Mouse (Mus musculus): ENCODE measurements around the gene Wnt9a. TPM values are rescaled to one million over a fixed set of nuclear protein-coding genes. Genes with fewer than 3 reads are reported as not detected.
A peak's percentile ranks its signal among the peaks of the same experiment; 100 is the strongest.
"Not testable (repeated sequence)": the region's sequence is repeated elsewhere in the genome, so short reads cannot be mapped to it uniquely, and the experiment has no call there.

The Wnt9a gene
- polyA plus RNA-seq, 1 experiment from 2014 or later = 1.4 TPM

DNA sequence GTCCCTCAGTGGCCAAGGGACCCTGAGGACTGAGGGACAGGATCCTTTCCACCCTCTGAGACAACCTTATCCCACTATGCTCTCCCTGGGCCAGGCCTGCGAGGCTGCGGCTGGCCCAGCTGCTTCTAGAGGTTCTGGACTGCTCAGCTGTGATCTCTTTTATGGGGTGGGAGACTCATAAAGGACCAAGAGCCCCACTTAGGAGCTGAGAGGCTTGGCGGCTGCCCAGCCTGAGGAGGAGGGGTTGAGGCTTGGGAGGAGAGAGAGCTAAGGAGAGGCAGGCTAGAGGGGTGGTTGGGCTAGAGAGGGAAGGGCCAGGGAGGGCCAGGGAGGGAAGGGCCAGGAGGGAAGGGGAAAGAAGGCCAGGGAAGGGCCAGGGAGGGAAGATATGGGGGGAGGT, 57.7 kb downstream of the Wnt9a start:
- ATAC-seq = no peak

DNA sequence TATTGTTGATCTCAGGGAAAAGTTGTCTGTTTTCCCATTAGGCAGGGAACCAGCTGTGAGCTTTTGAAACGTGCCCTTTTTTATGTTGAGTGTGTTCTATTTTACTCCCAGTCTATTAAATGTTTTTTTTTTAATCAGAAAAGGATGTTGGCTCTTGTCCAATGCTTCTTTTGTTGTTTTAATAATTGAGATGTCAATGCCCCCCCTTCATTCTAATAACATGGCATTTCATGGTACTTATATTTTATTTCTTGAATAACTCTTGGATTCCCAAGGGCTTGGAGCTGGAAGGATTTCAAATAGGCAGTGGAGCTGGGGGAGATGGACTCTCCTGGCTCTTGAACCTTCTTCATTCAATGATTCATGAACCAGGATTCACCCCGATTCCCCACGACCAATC, 59.3 kb downstream of the Wnt9a start:
- Histone ChIP-seq H3K4me2 (ENCODE audit: low read length) (no peak overlapping the region), H3K9me3 (replicated peaks; ENCODE audit: control insufficient read depth, low read length) (no peaks in the 10 kb centered on the region), H3K27ac (ENCODE audit: low read depth, low read length) (peak overlapping the region; percentile 6; the same call in 1 of the 2 replicates), H3K36me3 (ENCODE audit: control insufficient read depth, insufficient read depth, low read length) (no peaks in the 10 kb centered on the region), H3K4me3 (ENCODE audit: low read depth, low read length) (no peak overlapping the region), H3K4me1 (ENCODE audit: control insufficient read depth, insufficient read depth, low read length) (0 out of 2 replicates have a peak, but pooled peaks cover 7% of the 10 kb centered on the region), H3K27me3 (replicated peaks; ENCODE audit: control insufficient read depth, insufficient read depth, low read length) (no peaks in the 10 kb centered on the region), H3K9ac (ENCODE audit: low read length) (no peak overlapping the region)
- ATAC-seq (no peak), DNase-seq (ENCODE audit: low spot score) (peak; percentile 56)
- 33% methylated on average over 3 of the region's 3 CpGs for WGBS

More for the DNA sequence above, 57.7 kb downstream of the Wnt9a start:
- Histone ChIP-seq H3K4me2 (ENCODE audit: low read length) (no peak overlapping the region), H3K9ac (ENCODE audit: low read length) (no peak overlapping the region), H3K4me1 (ENCODE audit: control insufficient read depth, insufficient read depth, low read length) (0 out of 2 replicates have a peak, but pooled peaks cover 7% of the 10 kb centered on the region), H3K4me3 (ENCODE audit: low read depth, low read length) (no peak overlapping the region), H3K36me3 (ENCODE audit: control insufficient read depth, insufficient read depth, low read length) (no peaks in the 10 kb centered on the region), H3K27me3 (replicated peaks; ENCODE audit: control insufficient read depth, insufficient read depth, low read length) (no peaks in the 10 kb centered on the region), H3K27ac (ENCODE audit: low read depth, low read length) (no peak overlapping the region), H3K9me3 (replicated peaks; ENCODE audit: control insufficient read depth, low read length) (no peaks in the 10 kb centered on the region)
- 48% methylated on average over 3 of the region's 3 CpGs for whole genome bisulfite sequencing
- DNase-seq (ENCODE audit: low spot score) = peak; percentile 44

DNA sequence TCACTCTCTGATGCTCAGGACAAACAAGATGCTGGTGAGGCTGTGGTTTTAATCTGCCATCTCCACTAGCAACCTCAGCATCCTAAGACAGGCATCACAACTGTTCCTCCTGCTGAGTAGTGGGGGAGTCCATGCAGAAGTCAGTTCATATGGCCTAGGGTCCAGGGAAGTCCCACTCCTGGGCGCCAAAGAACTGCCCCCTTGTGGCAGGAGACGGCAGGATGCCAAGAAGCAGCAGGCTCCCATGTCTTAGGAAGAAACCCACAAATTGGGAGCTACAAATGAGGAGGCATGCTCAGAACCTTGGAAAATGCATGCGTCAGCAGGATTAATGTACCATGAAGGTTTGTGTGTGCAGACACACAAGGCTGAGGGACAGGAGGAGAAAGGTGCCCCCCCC, 59.9 kb downstream of the Wnt9a start:
- ATAC-seq (no peak), DNase-seq (ENCODE audit: low spot score) (peak; percentile 31)
- H3K4me1 ChIP-seq (ENCODE audit: control insufficient read depth, insufficient read depth, low read length) = 0 out of 2 replicates have a peak, but pooled peaks cover 7% of the 10 kb centered on the region
- H3K36me3 ChIP-seq (ENCODE audit: control insufficient read depth, insufficient read depth, low read length) = no peaks in the 10 kb centered on the region
- H3K4me2 ChIP-seq (ENCODE audit: low read length) = no peak overlapping the region
- no peaks in the 10 kb centered on the region for H3K9me3 ChIP-seq (replicated peaks; ENCODE audit: control insufficient read depth, low read length)
- H3K27me3 ChIP-seq (replicated peaks; ENCODE audit: control insufficient read depth, insufficient read depth, low read length) = no peaks in the 10 kb centered on the region
- no peak overlapping the region for H3K4me3 ChIP-seq (ENCODE audit: low read depth, low read length)
- H3K27ac ChIP-seq (ENCODE audit: low read depth, low read length) = peak overlapping the region; percentile 6; the same call in 1 of the 2 replicates
- WGBS = 24% methylated on average over 3 of the region's 3 CpGs
- no peak overlapping the region for H3K9ac ChIP-seq (ENCODE audit: low read length)

DNA sequence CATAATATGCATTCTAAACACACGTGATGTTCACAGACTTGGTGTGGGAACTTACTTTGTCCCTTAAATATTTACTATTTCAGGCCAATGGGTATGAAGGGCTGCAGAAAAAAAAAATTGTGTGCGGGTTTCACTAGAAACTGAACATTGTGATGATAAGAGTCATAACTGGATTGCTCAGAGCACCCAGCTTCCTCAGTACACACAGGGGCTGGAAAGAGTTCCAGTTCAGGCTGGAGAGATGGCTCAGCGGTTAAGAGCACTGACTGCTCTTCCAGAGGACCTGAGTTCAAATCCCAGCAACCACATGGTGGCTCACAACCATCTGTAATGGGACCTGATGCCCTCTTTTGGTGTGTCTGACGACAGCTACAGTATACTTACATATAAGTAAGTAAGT, 61.2 kb downstream of the Wnt9a start:
- not testable (repeated sequence) for H3K4me3 ChIP-seq (ENCODE audit: low read depth, low read length); H3K9ac ChIP-seq (ENCODE audit: low read length); H3K36me3 ChIP-seq (ENCODE audit: control insufficient read depth, insufficient read depth, low read length); H3K4me1 ChIP-seq (ENCODE audit: control insufficient read depth, insufficient read depth, low read length); H3K27ac ChIP-seq (ENCODE audit: low read depth, low read length); H3K27me3 ChIP-seq (replicated peaks; ENCODE audit: control insufficient read depth, insufficient read depth, low read length); H3K9me3 ChIP-seq (replicated peaks; ENCODE audit: control insufficient read depth, low read length); H3K4me2 ChIP-seq (ENCODE audit: low read length); ATAC-seq; DNase-seq (ENCODE audit: low spot score)
- 90% methylated on average over 4 of the region's 4 CpGs for WGBS

DNA sequence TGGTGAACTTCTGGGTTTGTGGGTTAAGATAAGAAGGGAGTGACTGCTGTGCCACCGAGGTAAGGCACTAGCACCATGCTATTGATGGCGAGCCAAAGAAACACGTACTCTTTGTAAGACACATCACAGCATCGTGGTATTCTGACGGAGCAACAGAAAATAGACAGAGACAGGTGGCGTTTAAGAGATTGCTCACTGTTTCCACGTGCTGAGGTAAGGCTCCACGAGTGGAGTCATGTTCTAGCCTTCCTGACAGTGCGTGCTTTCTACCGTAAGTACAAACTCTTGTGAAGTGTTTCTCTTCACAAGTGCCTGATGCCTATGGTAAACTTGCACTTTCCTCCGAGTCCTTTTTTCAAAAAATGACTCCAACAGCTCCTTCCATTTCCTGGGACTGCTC, 63.1 kb downstream of the Wnt9a start:
- no peak overlapping the region for H3K4me3 ChIP-seq (ENCODE audit: low read depth, low read length)
- 0 out of 2 replicates have a peak, but pooled peaks cover 7% of the 10 kb centered on the region for H3K4me1 ChIP-seq (ENCODE audit: control insufficient read depth, insufficient read depth, low read length)
- no peak for DNase-seq (ENCODE audit: low spot score)
- no peak for ATAC-seq
- no peak overlapping the region for H3K9ac ChIP-seq (ENCODE audit: low read length)
- no peaks in the 10 kb centered on the region for H3K36me3 ChIP-seq (ENCODE audit: control insufficient read depth, insufficient read depth, low read length)
- H3K27ac ChIP-seq (ENCODE audit: low read depth, low read length) = no peak overlapping the region
- H3K27me3 ChIP-seq (replicated peaks; ENCODE audit: control insufficient read depth, insufficient read depth, low read length) = no peaks in the 10 kb centered on the region
- no peaks in the 10 kb centered on the region for H3K9me3 ChIP-seq (replicated peaks; ENCODE audit: control insufficient read depth, low read length)
- no peak overlapping the region for H3K4me2 ChIP-seq (ENCODE audit: low read length)
- WGBS = 80% methylated on average over 11 of the region's 11 CpGs

DNA sequence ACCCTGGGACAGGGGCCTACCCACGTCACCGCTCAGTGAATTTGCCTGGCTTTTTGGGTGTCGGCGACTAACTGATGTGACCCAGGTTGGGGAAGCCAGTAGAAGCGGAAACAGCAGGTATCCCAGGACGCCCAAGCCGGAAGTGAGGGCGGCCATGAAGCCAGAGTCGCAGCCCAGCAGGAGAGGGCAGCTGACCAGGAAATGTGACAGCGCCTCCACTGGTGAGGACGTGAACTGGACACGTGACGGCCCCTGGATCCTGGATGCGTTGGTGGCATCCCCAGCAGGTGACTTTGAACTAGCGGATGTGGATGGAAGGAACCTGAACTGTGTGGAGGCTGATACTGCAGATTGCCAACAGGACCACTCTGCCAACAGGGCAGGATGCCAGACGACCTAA, 68.7 kb downstream of the Wnt9a start, which contains the start of gene Prss38:
Gene Prss38, minus strand, starts transcription at position 183 of the 400 bp plus-strand sequence.
- no peak within 1 kb of the TSS for H3K9ac ChIP-seq (ENCODE audit: low read length)
- 81% methylated on average over 16 of the region's 16 CpGs for WGBS

DNA sequence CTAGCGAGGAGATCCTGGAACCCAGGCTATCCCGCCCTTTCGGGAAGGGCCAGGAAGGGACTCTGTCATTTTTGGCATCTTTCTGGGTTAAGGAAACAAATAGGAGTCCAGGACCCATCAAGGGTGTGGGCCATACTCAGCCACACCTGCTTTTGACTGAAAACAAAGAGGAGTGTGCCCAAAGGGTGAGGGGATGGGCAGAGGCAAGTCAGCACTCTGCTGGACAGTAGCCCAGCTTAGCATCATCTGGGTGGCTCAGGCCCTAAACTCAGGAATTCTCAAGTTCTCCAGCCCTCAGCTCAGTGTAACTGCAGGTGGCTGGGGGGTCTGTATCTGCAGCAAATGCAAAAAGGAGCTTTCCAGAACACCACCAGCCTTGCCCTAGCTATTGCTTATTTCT, 71.3 kb downstream of the Wnt9a start:
- ATAC-seq (no peak), DNase-seq (ENCODE audit: low spot score) (no peak)
- Histone ChIP-seq H3K36me3 (ENCODE audit: control insufficient read depth, insufficient read depth, low read length) (no peaks in the 10 kb centered on the region), H3K27ac (ENCODE audit: low read depth, low read length) (no peak overlapping the region), H3K4me1 (ENCODE audit: control insufficient read depth, insufficient read depth, low read length) (no peaks in the 10 kb centered on the region), H3K4me3 (ENCODE audit: low read depth, low read length) (no peak overlapping the region), H3K9me3 (replicated peaks; ENCODE audit: control insufficient read depth, low read length) (no peaks in the 10 kb centered on the region), H3K27me3 (replicated peaks; ENCODE audit: control insufficient read depth, insufficient read depth, low read length) (no peaks in the 10 kb centered on the region), H3K4me2 (ENCODE audit: low read length) (no peak overlapping the region), H3K9ac (ENCODE audit: low read length) (no peak overlapping the region)
- 89% methylated on average over 3 of the region's 3 CpGs for WGBS

More for the DNA sequence above, 68.7 kb downstream of the Wnt9a start, which contains the start of gene Prss38:
- no peak for DNase-seq (ENCODE audit: low spot score)
- no peak within 1 kb of the TSS for H3K4me3 ChIP-seq (ENCODE audit: low read depth, low read length)
- H3K9me3 ChIP-seq (replicated peaks; ENCODE audit: control insufficient read depth, low read length) = no peaks in the 10 kb centered on the region
- no peak within 1 kb of the TSS for H3K27ac ChIP-seq (ENCODE audit: low read depth, low read length)
- no peak within 1 kb of the TSS for H3K4me2 ChIP-seq (ENCODE audit: low read length)
- H3K4me1 ChIP-seq (ENCODE audit: control insufficient read depth, insufficient read depth, low read length) = no peaks in the 10 kb centered on the region
- no peaks in the 10 kb centered on the region for H3K36me3 ChIP-seq (ENCODE audit: control insufficient read depth, insufficient read depth, low read length)
- H3K27me3 ChIP-seq (replicated peaks; ENCODE audit: control insufficient read depth, insufficient read depth, low read length) = no peaks in the 10 kb centered on the region
- ATAC-seq = no peak

DNA sequence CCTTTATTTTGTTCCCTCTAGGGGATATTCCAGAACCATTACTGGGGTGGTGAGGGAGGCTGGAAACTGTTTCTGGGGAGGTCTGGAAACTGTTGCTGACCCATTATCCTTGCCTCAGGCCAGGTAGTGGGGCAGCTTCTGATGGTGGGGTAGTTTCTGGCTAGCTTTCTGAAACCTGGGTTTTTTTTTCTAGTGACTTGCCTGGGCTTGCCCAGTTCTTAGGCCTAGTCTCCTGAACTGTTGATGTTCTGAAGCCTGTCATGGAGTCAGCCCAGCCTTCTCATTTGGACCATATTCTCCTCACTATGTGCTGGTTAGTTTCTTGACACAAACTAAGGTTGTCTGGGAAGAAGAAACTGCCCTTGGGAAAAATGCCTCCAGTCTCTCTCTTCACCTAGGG, 72.8 kb downstream of the Wnt9a start:
- Histone ChIP-seq H3K4me2 (ENCODE audit: low read length) (no peak overlapping the region), H3K27ac (ENCODE audit: low read depth, low read length) (no peak overlapping the region), H3K4me3 (ENCODE audit: low read depth, low read length) (no peak overlapping the region), H3K4me1 (ENCODE audit: control insufficient read depth, insufficient read depth, low read length) (no peaks in the 10 kb centered on the region), H3K9ac (ENCODE audit: low read length) (no peak overlapping the region), H3K36me3 (ENCODE audit: control insufficient read depth, insufficient read depth, low read length) (no peaks in the 10 kb centered on the region), H3K9me3 (replicated peaks; ENCODE audit: control insufficient read depth, low read length) (no peaks in the 10 kb centered on the region), H3K27me3 (replicated peaks; ENCODE audit: control insufficient read depth, insufficient read depth, low read length) (no peaks in the 10 kb centered on the region)
- ATAC-seq (no peak), DNase-seq (ENCODE audit: low spot score) (no peak)

Measured in forebrain, embryonic 14.5 days (tissue).